Mouse (Mus musculus) ES-Bruce4 (cell line): ENCODE data around the gene Cwc27. TPM values are rescaled to one million over a fixed set of nuclear protein-coding genes. Genes with fewer than 3 reads are reported as not detected.

Experiments
- H3K27ac ChIP-seq: 2 replicates; pipeline ENCODE4 v1.5.1; 2012; ENCODE audit warnings: low read length, inconsistent platforms; ENCODE audit not compliant: insufficient read depth
- H3K27me3 ChIP-seq: 2 replicates; pipeline ENCODE4 v1.6.1; 2012; ENCODE audit warnings: mild to moderate bottlenecking, low read length, inconsistent platforms; ENCODE audit not compliant: control insufficient read depth, poor library complexity, insufficient read depth, severe bottlenecking
- H3K36me3 ChIP-seq: 2 replicates; pipeline ENCODE4 v1.6.1; 2012; ENCODE audit warnings: inconsistent platforms, mild to moderate bottlenecking, low read length, moderate library complexity; ENCODE audit not compliant: control insufficient read depth, poor library complexity, insufficient read depth, severe bottlenecking
- H3K4me1 ChIP-seq: one replicate; pipeline ENCODE4 v1.8.1; 2011; ENCODE audit warnings: low read length; ENCODE audit not compliant: control insufficient read depth, insufficient read depth
- H3K4me3 ChIP-seq: 2 replicates; pipeline ENCODE4 v1.5.1; 2011; ENCODE audit warnings: low read depth, mild to moderate bottlenecking, low read length
- H3K9ac ChIP-seq: 2 replicates; pipeline ENCODE4 v1.6.1; 2012; ENCODE audit warnings: low read depth, mild to moderate bottlenecking, inconsistent platforms; ENCODE audit not compliant: poor library complexity, severe bottlenecking
- H3K9me3 ChIP-seq: replicated peaks from 2 replicates; pipeline ENCODE4 v1.6.1; 2012; ENCODE audit warnings: mild to moderate bottlenecking, low read length, inconsistent platforms; ENCODE audit not compliant: control insufficient read depth, poor library complexity, insufficient read depth, severe bottlenecking
- CTCF ChIP-seq: IDR thresholded peaks from one replicate; pipeline ENCODE4 v1.8.1; 2011; ENCODE audit warnings: low read depth, low read length
- EP300 ChIP-seq: IDR thresholded peaks from 2 replicates; pipeline ENCODE4 v1.6.1; 2011; ENCODE audit warnings: low read depth, low read length; ENCODE audit not compliant: insufficient read depth
- POLR2A ChIP-seq: IDR thresholded peaks from one replicate; pipeline ENCODE4 v1.8.1; 2011; ENCODE audit warnings: low read length; ENCODE audit not compliant: insufficient read depth
- polyA plus RNA-seq: library from polyadenylated mRNA; stranded (reverse); fragments of >200 nt; gene quantifications from 2 replicates; pipeline ENCODE4 v1.2.4, GENCODE M21; 2011; ENCODE audit warnings: low read depth; ENCODE audit not compliant: missing spikeins, insufficient read depth, insufficient read length

Gene Cwc27
- polyA plus RNA-seq, 1 experiment = 41.0 TPM

DNA sequence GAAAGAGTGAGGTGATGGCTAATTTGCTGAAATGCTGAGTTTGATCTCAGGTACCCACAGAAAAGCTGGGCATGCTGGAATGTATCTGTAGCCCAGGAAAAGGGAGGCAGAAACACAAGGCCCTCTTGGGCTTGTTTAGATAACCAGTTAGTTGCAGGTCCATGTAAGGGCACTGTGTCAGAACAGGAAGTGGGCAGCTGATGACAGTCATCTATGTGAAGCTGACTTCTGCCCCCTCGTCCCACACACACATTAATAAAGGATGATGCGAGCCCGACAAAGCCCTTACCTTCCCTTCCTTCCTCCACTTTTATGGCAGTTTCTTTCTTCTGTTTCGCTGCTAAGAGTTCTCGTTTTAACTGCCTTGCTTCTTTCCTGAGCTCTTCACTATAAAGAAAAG, 96.8 kb downstream of the Cwc27 start:
- no peak overlapping the region for H3K4me3 ChIP-seq
- H3K4me1 ChIP-seq = no peaks in the 10 kb centered on the region
- no peak overlapping the region for H3K27ac ChIP-seq
- H3K36me3 ChIP-seq = no peaks in the 10 kb centered on the region
- H3K9ac ChIP-seq = no peak overlapping the region
- H3K9me3 ChIP-seq = no peaks in the 10 kb centered on the region
- H3K27me3 ChIP-seq = no peaks in the 10 kb centered on the region
- TF ChIP-seq EP300 = no peak
- no peak for TF ChIP-seq CTCF
- TF ChIP-seq POLR2A = no peak

DNA sequence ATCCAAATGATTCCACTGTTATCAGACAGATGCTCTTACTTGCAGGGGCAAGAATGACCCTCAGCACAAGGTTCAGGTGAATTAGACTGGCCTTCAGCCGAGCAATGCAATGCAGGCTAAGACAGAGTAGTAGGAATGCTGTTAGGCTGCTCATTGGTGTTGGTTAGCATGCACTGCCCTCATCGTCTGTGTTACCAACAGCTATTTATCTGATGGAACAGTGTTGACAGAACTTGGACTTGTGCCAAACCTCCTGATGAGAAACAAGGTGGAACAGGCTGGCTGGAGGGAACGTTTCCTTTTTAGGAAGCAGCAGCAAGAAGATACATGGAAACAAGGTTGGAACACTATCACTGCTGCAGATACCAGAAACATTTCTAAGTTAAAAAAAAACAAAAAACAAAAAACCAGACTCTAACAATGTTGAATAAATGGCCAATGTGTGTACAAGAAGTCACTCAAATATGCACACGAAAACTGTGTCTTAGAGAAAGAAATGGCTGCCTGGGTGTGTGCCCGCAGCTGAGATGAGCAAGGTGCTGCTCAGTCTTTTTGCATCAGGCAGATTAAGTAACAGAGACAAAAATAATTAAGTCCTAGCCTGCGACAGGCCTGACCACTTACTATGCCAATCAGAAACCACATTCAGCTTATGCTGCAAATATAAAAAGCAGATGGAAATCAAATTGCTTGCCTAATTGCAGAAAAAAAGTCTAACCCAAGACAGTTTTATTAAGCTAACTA, 122.2 kb downstream of the Cwc27 start:
- Histone ChIP-seq H3K4me3 (no peak overlapping the region), H3K9me3 (0 out of 2 replicates have a peak, but pooled peaks cover 8% of the 10 kb centered on the region), H3K27me3 (no peaks in the 10 kb centered on the region), H3K27ac (no peak overlapping the region), H3K4me1 (no peaks in the 10 kb centered on the region), H3K36me3 (no peaks in the 10 kb centered on the region), H3K9ac (no peak overlapping the region)
- TF ChIP-seq EP300 = no peak
- no peak for TF ChIP-seq CTCF
- TF ChIP-seq POLR2A = no peak

DNA sequence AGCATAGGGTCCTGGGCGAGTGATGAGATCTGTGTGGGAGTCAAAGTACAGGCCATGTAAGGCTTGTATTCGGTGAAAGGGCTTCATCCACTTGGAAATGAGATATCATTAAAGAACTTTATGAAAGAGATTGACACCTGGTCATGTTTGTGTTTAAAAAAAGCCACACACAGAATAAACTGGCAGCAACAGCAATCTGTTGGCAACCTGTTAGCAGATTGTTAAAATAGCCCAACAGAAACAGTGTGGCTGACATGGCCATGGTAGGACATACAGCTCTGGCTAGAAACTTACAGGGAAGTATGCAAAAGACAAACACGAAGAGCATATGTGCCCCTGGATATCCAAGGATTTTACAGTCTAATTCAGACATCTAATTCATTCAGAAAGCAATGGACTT, 124.2 kb downstream of the Cwc27 start:
- H3K9me3 ChIP-seq = 0 out of 2 replicates have a peak, but pooled peaks cover 8% of the 10 kb centered on the region
- H3K4me1 ChIP-seq = no peaks in the 10 kb centered on the region
- H3K36me3 ChIP-seq = no peaks in the 10 kb centered on the region
- no peak overlapping the region for H3K9ac ChIP-seq
- H3K27ac ChIP-seq = no peak overlapping the region
- no peak overlapping the region for H3K4me3 ChIP-seq
- TF ChIP-seq POLR2A = no peak
- no peak for TF ChIP-seq CTCF
- TF ChIP-seq EP300 = no peak
- no peaks in the 10 kb centered on the region for H3K27me3 ChIP-seq

DNA sequence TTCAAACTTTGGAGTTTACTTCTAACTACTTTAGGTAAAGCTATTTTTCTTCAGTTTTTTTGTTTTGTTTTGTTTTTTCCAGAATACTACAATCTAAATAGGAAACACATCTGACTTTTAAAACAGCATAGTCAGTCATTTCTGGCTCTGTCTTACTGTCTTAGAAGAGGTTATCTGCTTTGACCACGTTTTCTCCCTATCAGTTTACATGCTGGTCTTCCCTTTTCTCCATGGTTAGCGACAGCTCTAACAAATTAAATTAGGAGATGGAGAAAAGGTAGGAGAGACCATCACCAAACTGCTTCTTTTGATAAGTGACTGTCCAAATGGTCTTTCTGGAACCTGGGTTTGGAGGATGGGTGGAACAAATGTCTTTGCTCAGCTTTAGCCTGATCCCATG, 131.4 kb downstream of the Cwc27 start:
- TF ChIP-seq POLR2A (no peak), EP300 (no peak), CTCF (no peak)
- Histone ChIP-seq H3K4me3 (no peak overlapping the region), H3K9ac (no peak overlapping the region)

DNA sequence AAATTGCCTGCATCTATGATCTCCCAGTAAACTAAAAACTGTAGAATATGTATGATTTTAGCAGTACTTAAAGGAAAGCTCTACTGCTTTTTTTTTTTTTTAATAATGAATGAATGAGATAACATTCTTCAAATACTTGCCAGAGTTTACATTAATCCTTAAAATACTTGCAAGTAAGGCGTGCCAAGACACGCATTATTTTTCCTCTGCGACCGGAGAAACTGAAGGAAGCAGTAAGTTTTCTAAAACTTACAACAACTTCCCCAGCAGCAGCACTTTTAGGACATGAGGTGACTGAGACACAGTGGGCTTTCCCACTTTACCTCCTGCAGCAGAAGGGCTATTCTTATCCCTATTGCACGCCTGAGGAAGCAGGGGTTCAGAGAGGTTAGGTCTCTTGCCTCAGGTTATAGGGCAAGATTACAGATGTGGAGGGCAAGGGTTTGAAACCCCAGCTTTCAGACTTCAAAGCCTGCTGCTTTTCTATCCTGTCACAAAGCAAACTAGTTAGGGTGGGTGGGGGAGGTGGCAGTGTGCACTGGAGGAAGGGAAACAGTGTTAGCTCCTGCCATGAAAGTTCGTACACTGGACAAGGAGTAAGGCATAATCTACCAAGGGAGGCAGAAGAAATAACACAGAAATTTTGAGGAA, 132.5 kb downstream of the Cwc27 start:
- no peak overlapping the region for H3K27ac ChIP-seq
- H3K9ac ChIP-seq = no peak overlapping the region
- peaks cover 9% of the 10 kb centered on the region; the same call in 1 of the 2 replicates for H3K9me3 ChIP-seq
- TF ChIP-seq EP300 (no peak), CTCF (no peak), POLR2A (no peak)
- no peaks in the 10 kb centered on the region for H3K27me3 ChIP-seq
- no peak overlapping the region for H3K4me3 ChIP-seq
- no peaks in the 10 kb centered on the region for H3K36me3 ChIP-seq
- H3K4me1 ChIP-seq = no peaks in the 10 kb centered on the region

More for the DNA sequence above, 131.4 kb downstream of the Cwc27 start:
- Histone ChIP-seq H3K36me3 (no peaks in the 10 kb centered on the region), H3K27ac (no peak overlapping the region), H3K9me3 (peaks cover 5% of the 10 kb centered on the region; the same call in 1 of the 2 replicates), H3K27me3 (no peaks in the 10 kb centered on the region), H3K4me1 (no peaks in the 10 kb centered on the region)

DNA sequence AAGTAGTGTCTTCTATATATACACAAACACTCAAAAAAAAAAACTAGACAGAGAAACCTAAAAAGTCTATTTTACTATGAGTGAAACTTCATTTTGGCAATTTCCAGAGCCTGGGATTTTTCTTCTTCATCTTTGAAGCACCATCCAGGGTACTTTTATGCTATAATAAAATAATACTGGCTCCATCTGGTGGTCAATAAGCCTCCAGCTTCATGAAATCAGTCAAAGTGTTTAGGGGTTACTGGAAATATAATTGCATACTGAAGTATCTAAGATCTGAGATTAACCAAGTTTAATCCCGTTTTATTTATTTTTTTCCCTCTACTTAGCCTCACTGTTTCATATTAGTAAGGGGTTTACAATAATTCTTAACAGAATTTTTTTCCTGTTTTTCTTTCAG, 135.7 kb downstream of the Cwc27 start:
- no peaks in the 10 kb centered on the region for H3K4me1 ChIP-seq
- no peak overlapping the region for H3K27ac ChIP-seq
- H3K4me3 ChIP-seq = no peak overlapping the region
- H3K9me3 ChIP-seq = peaks cover 14% of the 10 kb centered on the region
- H3K27me3 ChIP-seq = no peaks in the 10 kb centered on the region
- H3K9ac ChIP-seq = no peak overlapping the region
- TF ChIP-seq CTCF (no peak), POLR2A (no peak), EP300 (no peak)
- H3K36me3 ChIP-seq = no peaks in the 10 kb centered on the region
